11 mouse cellular contexts compared by ENCODE assay signal in the genomic region with DNA sequence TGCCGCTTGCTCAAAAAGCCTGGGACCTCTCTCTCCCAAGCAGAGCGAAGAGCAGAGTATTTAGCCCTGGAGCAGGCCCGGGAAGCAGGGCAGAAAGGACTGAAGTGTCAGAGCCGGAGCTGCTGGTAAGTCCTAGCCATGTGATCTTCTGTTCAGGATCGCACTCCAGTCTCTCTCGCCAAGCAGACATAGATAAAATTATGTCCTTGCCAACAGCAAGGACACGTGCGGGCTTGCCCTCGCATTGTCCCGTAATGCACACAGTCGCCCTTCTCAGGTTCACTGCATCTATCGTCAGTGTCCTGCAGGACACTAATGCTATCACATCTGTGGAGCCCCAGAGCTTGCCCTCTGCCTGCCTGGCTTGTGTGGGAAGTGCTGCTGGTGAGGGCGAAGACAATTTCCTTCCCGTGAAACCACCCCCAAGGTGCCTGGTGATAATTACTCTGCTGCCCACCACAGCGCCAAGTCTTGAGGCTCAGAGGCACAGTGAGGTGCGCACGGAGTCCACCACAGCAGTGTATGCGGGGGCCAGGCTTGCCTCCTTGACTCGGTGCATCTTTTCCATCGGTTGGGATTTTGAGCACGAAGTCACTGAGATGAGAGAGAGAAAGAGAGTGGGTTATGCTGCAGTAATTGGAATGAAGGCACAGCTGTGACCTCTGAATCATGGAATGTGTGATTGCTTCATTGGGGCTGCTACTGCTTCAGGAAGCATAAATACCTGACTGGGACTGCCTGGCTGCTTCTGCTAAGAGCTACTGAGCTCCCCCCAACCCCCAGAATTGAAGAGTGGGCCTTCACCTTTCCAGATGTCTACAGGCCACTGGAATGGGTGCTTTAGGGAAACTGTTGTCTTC. TPM values are rescaled to one million over a fixed set of nuclear protein-coding genes. Genes with fewer than 3 reads are reported as not detected.
DNase-seq lines count a peak whose midpoint lies in the region; ATAC-seq lines count a peak whose summit lies in the region.
"Had no signal": no experiment of that assay in that cellular context is flagged by ENCODE, and none has a peak within 500 bp of the region (broad histone marks: within the 10 kb centered on the region; RNA-seq: fewer than 3 reads in every experiment).

No protein-coding gene starts in this region.

- peaks cover 15% of the 10 kb centered on the region; the same call in 1 of the 2 replicates for H3K4me1 ChIP-seq in hindbrain, embryonic 12.5 days
- H3K4me1 ChIP-seq in hindbrain, embryonic 11.5 days (replicated peaks; ENCODE audit: control insufficient read depth, insufficient read depth, low read length): no peaks in the 10 kb centered on the region
- H3K4me1 ChIP-seq in midbrain, embryonic 16.5 days (ENCODE audit: control insufficient read depth, insufficient read depth, low read length): peaks cover 8% of the 10 kb centered on the region; the same call in 1 of the 2 replicates
- H3K4me1 ChIP-seq in kidney, embryonic 15.5 days: peaks cover 18% of the 10 kb centered on the region

- H3K4me3 ChIP-seq in hindbrain, embryonic 12.5 days: no peak overlapping the region
- H3K4me3 ChIP-seq in hindbrain, embryonic 11.5 days (ENCODE audit: low read depth, low read length): no peak overlapping the region
- H3K4me3 ChIP-seq in midbrain, embryonic 16.5 days (ENCODE audit: low read depth, low read length): no peak overlapping the region
- no peak overlapping the region for H3K4me3 ChIP-seq in kidney, embryonic 15.5 days (replicated peaks)

- 82% methylated on average over 21 of the region's 21 CpGs for WGBS in hindbrain, embryonic 12.5 days
- WGBS in hindbrain, embryonic 11.5 days: 86% methylated on average over 21 of the region's 21 CpGs
- 74% methylated on average over 21 of the region's 21 CpGs for WGBS in midbrain, embryonic 16.5 days
- WGBS in kidney, embryonic 15.5 days: 68% methylated on average over 21 of the region's 21 CpGs

- H3K9ac ChIP-seq in hindbrain, embryonic 12.5 days: no peak overlapping the region
- H3K9ac ChIP-seq in hindbrain, embryonic 11.5 days (ENCODE audit: low read depth, low read length): no peak overlapping the region
- H3K9ac ChIP-seq in midbrain, embryonic 16.5 days (ENCODE audit: low read depth, low read length): no peak overlapping the region
- no peak overlapping the region for H3K9ac ChIP-seq in kidney, embryonic 15.5 days

- peak overlapping the region; percentile 30; the same call in 1 of the 2 replicates for H3K27ac ChIP-seq in hindbrain, embryonic 12.5 days
- H3K27ac ChIP-seq in hindbrain, embryonic 11.5 days (ENCODE audit: low read depth, low read length): no peak overlapping the region
- H3K27ac ChIP-seq in midbrain, embryonic 16.5 days (ENCODE audit: low read length): peak overlapping the region; percentile 38; the same call in 1 of the 2 replicates
- no peak overlapping the region for H3K27ac ChIP-seq in kidney, embryonic 15.5 days

- no peak overlapping the region for H3K4me2 ChIP-seq in hindbrain, embryonic 12.5 days (replicated peaks)
- no peak overlapping the region for H3K4me2 ChIP-seq in hindbrain, embryonic 11.5 days (replicated peaks; ENCODE audit: low read depth, low read length)
- no peak overlapping the region for H3K4me2 ChIP-seq in midbrain, embryonic 16.5 days (ENCODE audit: low read length)
- H3K4me2 ChIP-seq in kidney, embryonic 15.5 days: no peak overlapping the region

- ATAC-seq in hindbrain, embryonic 12.5 days (ENCODE audit: low FRiP score): no peak
- ATAC-seq in hindbrain, embryonic 11.5 days (ENCODE audit: low FRiP score): no peak
- ATAC-seq in midbrain, embryonic 16.5 days: no peak
- ATAC-seq in kidney, embryonic 15.5 days (replicated peaks; ENCODE audit: low FRiP score): no peak

- no peak for DNase-seq in hindbrain, embryonic 11.5 days (ENCODE audit: low spot score)
- DNase-seq in ovary, adult 18-20 months (ENCODE audit: low spot score): peak; percentile 6
- no peak for DNase-seq in ovary, postnatal 36 days (ENCODE audit: low spot score)
- DNase-seq in fat pad, adult 2 months (ENCODE audit: extremely low read depth, low read depth, low spot score): peak; percentile 51
- DNase-seq in c-Kit-positive CD71-positive TER-119-positive erythroid progenitor cells, embryonic 14.5 days (ENCODE audit: low spot score): no peak
- DNase-seq: cerebellum, adult 11-12 months; embryo, embryonic 11 days; liver had no signal

- H3K27me3 ChIP-seq in hindbrain, embryonic 12.5 days: no peaks in the 10 kb centered on the region
- no peaks in the 10 kb centered on the region for H3K27me3 ChIP-seq in hindbrain, embryonic 11.5 days (ENCODE audit: control insufficient read depth, insufficient read depth, low read length)
- no peaks in the 10 kb centered on the region for H3K27me3 ChIP-seq in midbrain, embryonic 16.5 days (ENCODE audit: control insufficient read depth, insufficient read depth, low read depth, low read length)
- H3K27me3 ChIP-seq in kidney, embryonic 15.5 days: no peaks in the 10 kb centered on the region

- no peaks in the 10 kb centered on the region for H3K36me3 ChIP-seq in hindbrain, embryonic 12.5 days
- no peaks in the 10 kb centered on the region for H3K36me3 ChIP-seq in hindbrain, embryonic 11.5 days (ENCODE audit: control insufficient read depth, insufficient read depth, low read length)
- no peaks in the 10 kb centered on the region for H3K36me3 ChIP-seq in midbrain, embryonic 16.5 days (ENCODE audit: control insufficient read depth, insufficient read depth, low read length)
- H3K36me3 ChIP-seq in kidney, embryonic 15.5 days: no peaks in the 10 kb centered on the region

- H3K9me3 ChIP-seq in hindbrain, embryonic 12.5 days (replicated peaks): no peaks in the 10 kb centered on the region
- no peaks in the 10 kb centered on the region for H3K9me3 ChIP-seq in hindbrain, embryonic 11.5 days (ENCODE audit: control insufficient read depth, low read length)
- H3K9me3 ChIP-seq in midbrain, embryonic 16.5 days (replicated peaks; ENCODE audit: control insufficient read depth, low read length, poor library complexity, severe bottlenecking): no peaks in the 10 kb centered on the region
- H3K9me3 ChIP-seq in kidney, embryonic 15.5 days (replicated peaks): no peaks in the 10 kb centered on the region

RNA-seq across cellular contexts. Expression of a gene that starts 59.4 kb away (rescaled TPM):
- 5.9 and 6.4 TPM in 2 replicates for polyA plus RNA-seq in hindbrain, embryonic 12.5 days (2016; fragmentation: Nextera tagmentation; extraction: Ambion mirVana)
- 7.3 and 7.6 TPM in 2 replicates for polyA plus RNA-seq in hindbrain, embryonic 11.5 days (2014; fragmentation: Nextera tagmentation; extraction: Ambion mirVana)
- polyA plus RNA-seq in midbrain, embryonic 16.5 days (2015; fragmentation: Nextera tagmentation; extraction: Ambion mirVana): 3.8 TPM in 2 replicates
- polyA plus RNA-seq in kidney, embryonic 15.5 days (2015; fragmentation: Nextera tagmentation; extraction: Ambion mirVana): 5.5 TPM in 2 replicates

RNA-seq across cellular contexts. Expression of a gene that starts 59.5 kb away (rescaled TPM):
- 32.6 and 34.4 TPM in 2 replicates for polyA plus RNA-seq in hindbrain, embryonic 12.5 days (2016; fragmentation: Nextera tagmentation; extraction: Ambion mirVana)
- polyA plus RNA-seq in hindbrain, embryonic 11.5 days (2014; fragmentation: Nextera tagmentation; extraction: Ambion mirVana): 32.1 and 42.9 TPM in 2 replicates
- 19.4 and 20.5 TPM in 2 replicates for polyA plus RNA-seq in midbrain, embryonic 16.5 days (2015; fragmentation: Nextera tagmentation; extraction: Ambion mirVana)
- polyA plus RNA-seq in kidney, embryonic 15.5 days (2015; fragmentation: Nextera tagmentation; extraction: Ambion mirVana): 39.4 and 40.9 TPM in 2 replicates

Comparison
In these comparisons a context has a peak if more than half of its experiments do, and no peak if none do; other contexts are left out.
1. H3K27ac ChIP-seq: peak in hindbrain, embryonic 12.5 days (single experiment) and midbrain, embryonic 16.5 days (single experiment); none in hindbrain, embryonic 11.5 days (single experiment) and kidney, embryonic 15.5 days (single experiment).
2. DNase-seq: peak in ovary, adult 18-20 months (single experiment) and fat pad, adult 2 months (single experiment); none in hindbrain, embryonic 11.5 days (single experiment), ovary, postnatal 36 days (single experiment) and c-Kit-positive CD71-positive TER-119-positive erythroid progenitor cells, embryonic 14.5 days (single experiment).